Mouse (Mus musculus): ENCODE measurements at regions not wholly inside any gene's neighbourhood (a gene's known extent, or its start where the extent isn't known, plus 50 kb on each side); places are given as distances from the start of the nearest gene placed in this dataset.

DNA sequence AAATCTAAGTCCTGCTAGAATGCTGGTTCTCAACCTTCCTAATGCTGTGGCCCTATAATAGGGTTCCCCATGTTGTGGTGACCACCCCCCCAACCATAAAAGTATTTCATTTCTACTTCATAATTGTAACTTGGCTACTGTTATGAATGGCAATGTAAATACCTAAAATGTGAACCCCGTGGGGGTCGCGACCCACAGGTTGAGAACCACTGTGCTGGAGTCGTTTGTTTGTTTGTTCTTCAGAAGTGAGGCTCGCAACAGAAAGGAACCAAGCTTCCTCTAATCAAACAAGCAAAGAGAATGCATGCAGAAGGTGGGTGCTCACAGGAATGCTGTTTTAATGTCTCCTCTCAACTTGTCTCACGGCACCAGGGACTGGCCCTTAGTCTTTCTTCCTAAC is 166.4 kb upstream of the Elac2 start:
- peak; percentile 89 for TF ChIP-seq CHD2 (IDR thresholded peaks at IDR 0.05; ENCODE audit: low read depth, low read length)
- TF ChIP-seq HCFC1 (IDR thresholded peaks at IDR 0.05; ENCODE audit: borderline replicate concordance, insufficient read depth, low read length): no peak
- no peak for TF ChIP-seq ZC3H11A (IDR thresholded peaks at IDR 0.05; ENCODE audit: borderline replicate concordance, low read depth, low read length)
